Mouse (Mus musculus) midbrain, embryonic 16.5 days (tissue): ENCODE data around the gene Pdilt. TPM values are rescaled to one million over a fixed set of nuclear protein-coding genes. Genes with fewer than 3 reads are reported as not detected.

Source experiments
- ATAC-seq: fragments of 200-750 bp; cut with Nextera tagmentation; 2 replicates; pipeline ENCODE4 v1.8.0; 2017; ENCODE audit warnings: moderate TSS enrichment
- H3K27ac ChIP-seq: fragments of 300-500 bp; sonication (generic); 2 replicates; pipeline ENCODE4 v1.5.1; 2014; ENCODE audit warnings: mild to moderate bottlenecking, low read length, mixed read lengths
- H3K27me3 ChIP-seq: fragments of 300-500 bp; sonication (generic); 2 replicates; pipeline ENCODE4 v1.6.1; 2014; ENCODE audit warnings: low read depth, low read length, mixed read lengths; ENCODE audit not compliant: control insufficient read depth, insufficient read depth
- H3K36me3 ChIP-seq: fragments of 300-500 bp; sonication (generic); 2 replicates; pipeline ENCODE4 v1.6.1; 2014; ENCODE audit warnings: mild to moderate bottlenecking, low read length, moderate library complexity, mixed read lengths; ENCODE audit not compliant: control insufficient read depth, insufficient read depth
- H3K4me1 ChIP-seq: fragments of 300-500 bp; sonication (generic); 2 replicates; pipeline ENCODE4 v1.6.1; 2014; ENCODE audit warnings: mild to moderate bottlenecking, low read length, mixed read lengths; ENCODE audit not compliant: control insufficient read depth, insufficient read depth
- H3K4me2 ChIP-seq: fragments of 300-500 bp; sonication (generic); 2 replicates; pipeline ENCODE4 v1.6.1; 2014; ENCODE audit warnings: mild to moderate bottlenecking, low read length, mixed read lengths
- H3K4me3 ChIP-seq: fragments of 300-500 bp; sonication (generic); 2 replicates; pipeline ENCODE4 v1.5.1; 2014; ENCODE audit warnings: low read depth, mild to moderate bottlenecking, low read length, moderate library complexity, mixed read lengths
- H3K9ac ChIP-seq: fragments of 300-500 bp; sonication (generic); 2 replicates; pipeline ENCODE4 v1.6.1; 2014; ENCODE audit warnings: low read depth, low read length, mixed read lengths
- H3K9me3 ChIP-seq: fragments of 300-500 bp; sonication (generic); replicated peaks from 2 replicates; pipeline ENCODE4 v1.6.1; 2014; ENCODE audit warnings: mild to moderate bottlenecking, low read length, mixed read lengths; ENCODE audit not compliant: control insufficient read depth, poor library complexity, severe bottlenecking
- WGBS: fragments of 180-500 bp; shearing (Covaris S2); extraction: QIAGEN DNeasy Blood & Tissue Kit; methylation state at CpG from one replicate; pipeline ENCODE4 v1.1.7; 2014; 5-methylcytosine and 5-hydroxymethylcytosine counted together
- polyA plus RNA-seq: library from polyadenylated mRNA; unstranded; fragments of >200 nt; fragmentation: Nextera tagmentation; extraction: Ambion mirVana; gene quantifications from 2 replicates; pipeline ENCODE4 v1.2.1, GENCODE M21; 2015

Gene Pdilt
- polyA plus RNA-seq, 1 experiment from 2014 or later: 0.08 TPM

DNA sequence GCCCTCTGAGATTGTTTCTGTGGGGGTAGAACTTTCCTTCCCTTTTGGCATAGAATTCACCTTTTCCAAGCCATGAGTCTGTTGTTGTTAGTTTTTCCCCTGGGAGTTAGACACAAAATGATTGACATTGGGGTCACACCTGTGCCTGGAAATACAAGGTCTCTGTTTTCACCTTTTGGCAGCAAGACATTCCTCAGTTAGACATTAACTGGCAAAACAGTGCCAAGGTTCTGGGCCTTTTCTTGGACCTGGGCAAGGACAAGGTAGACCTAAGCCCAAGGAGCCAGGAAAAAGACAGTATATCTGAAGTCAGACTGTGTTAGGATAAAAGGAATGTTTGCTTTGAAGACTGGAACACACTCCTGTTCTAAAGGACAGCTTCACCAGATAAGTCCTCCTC, 44.0 kb downstream of the Pdilt start, which contains the start of gene Umod:
TSS of gene Umod (minus strand) at position 27 of the 400 bp plus-strand sequence.
- Histone ChIP-seq H3K9me3 (no peaks in the 10 kb centered on the region), H3K9ac (no peak within 1 kb of the TSS), H3K4me2 (no peak within 1 kb of the TSS), H3K4me1 (no peaks in the 10 kb centered on the region), H3K36me3 (no peaks in the 10 kb centered on the region), H3K27ac (no peak within 1 kb of the TSS), H3K27me3 (no peaks in the 10 kb centered on the region), H3K4me3 (no peak within 1 kb of the TSS)
- no peak for ATAC-seq

DNA sequence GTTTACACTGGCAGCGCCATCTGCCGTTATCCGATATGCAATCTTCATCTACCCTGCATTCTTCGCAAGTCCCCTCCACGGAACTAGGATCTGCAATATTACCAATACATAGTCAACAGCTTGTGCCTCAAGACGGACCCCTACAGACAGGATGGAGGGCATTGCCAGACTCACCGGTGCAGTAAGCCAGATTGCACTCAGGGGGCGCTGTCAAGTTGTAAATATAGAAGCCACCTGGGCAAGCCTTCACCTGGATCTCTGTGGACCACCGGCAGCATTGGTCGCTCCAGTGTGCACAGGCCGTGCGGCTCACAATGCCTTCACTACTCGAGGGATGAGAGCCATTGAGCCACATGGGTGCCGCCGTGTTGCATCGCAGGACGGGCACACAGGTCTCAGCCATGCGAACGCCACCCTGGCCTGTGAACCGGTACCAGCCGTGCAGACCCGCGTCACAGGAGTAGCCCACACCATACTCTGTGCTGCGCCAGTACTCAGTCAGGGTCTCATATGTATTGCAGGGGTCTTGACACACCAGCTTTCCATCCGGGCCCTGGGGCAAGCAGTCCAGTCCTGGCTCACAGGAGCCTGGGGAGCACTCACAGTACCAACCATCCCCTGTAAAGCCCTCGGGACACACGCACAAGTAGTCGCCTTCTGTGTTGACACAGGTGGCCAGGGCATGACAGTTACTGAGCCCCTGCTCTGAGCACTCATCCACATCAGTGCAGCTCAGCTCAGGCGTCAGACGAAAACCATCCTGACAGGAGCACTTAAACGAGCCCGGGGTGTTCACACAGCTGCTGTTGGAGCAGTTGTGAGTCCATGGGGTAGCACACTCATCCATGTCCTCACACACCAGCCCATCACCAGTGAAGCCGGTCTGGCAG, 46.5 kb downstream of the Pdilt start:
- no peak for ATAC-seq
- Histone ChIP-seq H3K4me2 (no peak overlapping the region), H3K4me3 (no peak overlapping the region), H3K27me3 (no peaks in the 10 kb centered on the region), H3K4me1 (no peaks in the 10 kb centered on the region), H3K36me3 (no peaks in the 10 kb centered on the region), H3K9ac (no peak overlapping the region), H3K27ac (no peak overlapping the region), H3K9me3 (no peaks in the 10 kb centered on the region)
- WGBS: 82% methylated on average over 33 of the region's 33 CpGs

DNA sequence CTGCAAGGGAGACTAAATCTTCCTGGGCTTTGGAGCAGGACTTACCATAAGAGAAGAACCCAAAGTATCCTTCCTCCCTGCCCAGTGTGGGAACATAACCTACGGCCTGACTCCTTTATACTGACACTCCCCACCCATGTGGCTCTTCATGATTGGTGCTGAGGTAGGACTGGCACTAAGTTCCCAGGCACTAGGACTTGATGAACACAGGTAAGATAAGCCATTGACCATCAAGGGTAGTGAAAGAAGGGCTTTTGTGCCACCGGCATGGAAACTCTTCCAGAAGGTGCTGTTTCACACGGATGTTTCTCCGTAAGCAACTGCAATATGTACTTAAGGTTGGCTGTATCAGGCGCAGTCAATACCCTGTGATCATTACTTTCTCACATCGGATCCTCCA, 64.1 kb downstream of the Pdilt start, which contains the start of gene Gp2:
TSS of gene Gp2 (minus strand) at position 101 of the 400 bp plus-strand sequence.
- Histone ChIP-seq H3K4me3 (no peak within 1 kb of the TSS), H3K27me3 (no peaks in the 10 kb centered on the region), H3K9ac (no peak within 1 kb of the TSS), H3K9me3 (no peaks in the 10 kb centered on the region), H3K4me2 (no peak within 1 kb of the TSS), H3K27ac (no peak within 1 kb of the TSS), H3K36me3 (no peaks in the 10 kb centered on the region), H3K4me1 (no peaks in the 10 kb centered on the region)
- no peak for ATAC-seq
- 93% methylated on average over 6 of the region's 6 CpGs for WGBS

DNA sequence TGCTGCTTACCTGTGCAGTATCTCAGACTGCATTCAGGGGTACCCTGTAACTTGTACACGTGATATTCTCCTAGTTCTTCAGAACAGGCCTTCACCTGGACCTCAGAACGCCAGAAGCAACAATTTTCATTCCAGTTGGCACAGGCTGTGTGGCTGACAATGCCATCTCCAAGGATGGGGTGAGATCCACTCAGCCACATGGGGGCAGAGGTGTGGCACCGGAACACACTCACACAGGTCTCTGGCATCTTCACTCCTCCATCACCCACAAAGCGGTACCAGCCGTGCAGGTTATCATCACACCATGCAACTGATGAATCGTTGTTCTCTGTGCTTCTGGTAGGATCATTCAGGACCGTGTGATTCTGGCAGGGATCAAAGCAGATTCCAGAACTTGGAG, 69.1 kb downstream of the Pdilt start:
- H3K4me2 ChIP-seq: no peak overlapping the region
- no peaks in the 10 kb centered on the region for H3K9me3 ChIP-seq
- ATAC-seq: no peak
- no peaks in the 10 kb centered on the region for H3K4me1 ChIP-seq
- 91% methylated on average over 7 of the region's 7 CpGs for WGBS
- H3K4me3 ChIP-seq: no peak overlapping the region
- H3K27me3 ChIP-seq: no peaks in the 10 kb centered on the region
- H3K27ac ChIP-seq: no peak overlapping the region
- H3K36me3 ChIP-seq: no peaks in the 10 kb centered on the region
- no peak overlapping the region for H3K9ac ChIP-seq

DNA sequence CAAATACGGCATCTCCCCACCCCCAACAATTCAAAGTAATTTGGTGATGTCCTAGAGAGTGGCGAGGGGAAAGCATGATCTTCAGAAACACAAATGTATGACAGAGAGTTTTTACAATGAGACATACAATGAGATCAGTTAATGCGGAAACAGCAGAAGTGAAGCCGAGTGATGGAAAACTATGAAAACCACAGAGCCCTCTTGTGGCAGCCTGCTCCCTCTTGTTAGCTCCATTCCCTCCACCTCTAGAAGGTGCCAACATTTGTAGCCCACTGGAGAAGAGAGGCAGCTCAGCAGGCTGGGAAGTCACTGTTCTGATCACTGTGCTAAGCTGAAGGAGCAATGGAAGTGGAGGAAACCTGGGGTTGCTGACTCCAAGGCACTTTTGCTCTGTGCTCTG, 79.4 kb downstream of the Pdilt start:
- no peaks in the 10 kb centered on the region for H3K36me3 ChIP-seq
- no peaks in the 10 kb centered on the region for H3K4me1 ChIP-seq
- WGBS: 58% methylated on average over 4 of the region's 4 CpGs
- H3K4me3 ChIP-seq: no peak overlapping the region
- H3K9ac ChIP-seq: no peak overlapping the region
- H3K27me3 ChIP-seq: no peaks in the 10 kb centered on the region
- no peaks in the 10 kb centered on the region for H3K9me3 ChIP-seq
- H3K27ac ChIP-seq: no peak overlapping the region
- no peak overlapping the region for H3K4me2 ChIP-seq
- ATAC-seq: no peak

DNA sequence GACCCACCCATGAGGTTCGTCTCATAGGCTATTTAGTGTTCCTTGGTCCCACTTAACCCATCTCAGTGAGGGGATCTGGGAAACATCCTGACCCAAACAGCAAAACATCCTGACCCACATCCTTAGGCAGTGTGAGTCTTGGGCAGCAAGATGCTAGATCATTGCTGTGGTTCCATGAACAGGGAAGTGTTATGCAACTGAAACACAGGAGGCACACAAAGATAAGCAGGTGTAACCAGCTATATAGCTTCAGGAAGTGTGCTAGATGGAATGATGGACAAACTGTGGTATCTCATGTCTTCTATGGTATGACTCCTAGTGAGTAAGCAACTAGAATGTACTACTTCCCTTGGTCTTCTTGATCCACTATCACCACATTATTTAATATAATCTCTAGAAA, 81.4 kb downstream of the Pdilt start:
- no peak for ATAC-seq
- H3K4me3 ChIP-seq: no peak overlapping the region
- H3K4me2 ChIP-seq: no peak overlapping the region
- 79% methylated on average over 1 of the region's 1 CpGs for WGBS
- no peaks in the 10 kb centered on the region for H3K36me3 ChIP-seq
- no peaks in the 10 kb centered on the region for H3K9me3 ChIP-seq
- H3K9ac ChIP-seq: no peak overlapping the region
- H3K27me3 ChIP-seq: no peaks in the 10 kb centered on the region
- H3K27ac ChIP-seq: no peak overlapping the region
- no peaks in the 10 kb centered on the region for H3K4me1 ChIP-seq

Other genes with a start within 250 kb of the Pdilt start
- gene Gp2, start 64.2 kb downstream of the Pdilt start, polyA plus RNA-seq: not detected in 2 replicates
- gene Umod, start 44.2 kb downstream of the Pdilt start, polyA plus RNA-seq: not detected in 2 replicates
- 0.18 TPM in 1 of 2 replicates, not detected in the other for gene Acsm5, start 4.0 kb downstream of the Pdilt start, polyA plus RNA-seq
- not detected in 2 replicates for gene Acsm2, start 30.9 kb upstream of the Pdilt start, polyA plus RNA-seq
- gene Acsm1, start 83.5 kb upstream of the Pdilt start, polyA plus RNA-seq: not detected in 2 replicates
- gene Acsm4, start 166.5 kb upstream of the Pdilt start, polyA plus RNA-seq: not detected in 2 replicates
- gene Thumpd1, start 197.3 kb upstream of the Pdilt start, polyA plus RNA-seq: 85.8 and 89.6 TPM in 2 replicates
- 0.15 TPM in 1 of 2 replicates, not detected in the other for gene Acsm3, start 237.4 kb upstream of the Pdilt start, polyA plus RNA-seq